Mouse (Mus musculus) spleen, postnatal 36 days (tissue): ENCODE data around the gene Cfd.

Experiments used
- DNase-seq, 2 experiments: peaks; one replicate each; pipeline ENCODE4 v3.0.0; 2022; ENCODE audit warnings: low spot score in 2 of 2, mixed read lengths in 1 of 2

The Cfd gene

DNA sequence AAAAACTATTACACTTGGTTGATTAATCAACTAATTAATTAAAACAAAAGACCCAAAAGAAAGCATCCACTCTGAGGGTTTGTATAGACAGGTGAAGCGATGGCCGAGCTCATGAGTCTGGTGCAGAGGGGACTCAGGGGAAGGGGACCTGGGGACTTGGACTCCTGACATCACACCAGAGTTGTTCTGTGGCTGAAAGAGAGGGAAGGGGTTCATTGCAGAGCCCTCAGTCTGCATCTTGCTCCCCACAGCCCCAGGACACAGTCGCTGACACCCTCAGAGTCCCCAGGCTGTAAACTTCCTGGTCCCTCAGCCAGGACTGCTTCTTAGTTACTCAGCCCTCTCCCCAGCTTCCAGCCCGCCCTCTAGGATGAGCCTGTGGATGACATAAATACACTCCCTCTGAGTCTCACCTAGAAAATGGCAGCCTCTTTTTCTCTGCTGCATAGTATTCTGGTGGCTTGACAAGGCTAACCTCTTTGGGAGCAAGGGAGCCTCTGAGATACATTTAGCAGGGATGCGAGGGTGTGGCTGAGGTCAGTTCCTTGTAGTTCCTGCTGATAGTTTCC, 27.0 kb downstream of the Cfd start:
- DNase-seq, result no peak

GRCm38 (mm10) chr10:79918231-79919078, 27.8 kb downstream of the Cfd start:
- DNase-seq, result no peak

DNA sequence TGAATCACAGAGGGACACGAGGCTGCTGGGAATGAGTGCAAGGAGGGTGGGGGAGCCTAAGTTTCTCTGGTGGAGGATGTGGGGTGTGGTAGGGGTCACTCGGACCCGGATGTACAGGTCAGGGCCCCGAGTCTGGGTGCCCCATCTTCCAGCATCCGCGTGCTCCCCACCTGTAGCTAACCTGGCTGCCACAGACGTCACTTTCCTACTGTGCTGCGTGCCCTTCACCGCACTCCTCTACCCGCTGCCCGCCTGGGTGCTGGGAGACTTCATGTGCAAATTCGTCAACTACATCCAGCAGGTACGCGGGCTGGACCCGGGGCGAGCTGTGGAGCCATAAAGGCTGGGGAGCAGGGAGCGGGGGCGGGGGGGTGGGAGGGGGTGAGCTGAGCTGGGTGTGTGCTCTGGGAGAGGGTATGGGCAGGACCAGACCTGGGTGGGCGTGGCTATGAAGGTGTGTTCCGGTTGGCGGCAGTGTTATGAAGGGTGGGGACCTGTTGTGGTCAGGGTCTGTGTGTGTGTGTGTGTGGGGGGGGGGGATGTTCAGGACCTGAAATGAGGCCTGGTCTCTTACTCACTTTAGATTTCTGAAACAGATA, 28.7 kb downstream of the Cfd start:
- no peak for DNase-seq

- no peak for DNase-seq
Observed at GRCm38 (mm10) chr10:79920056-79920890, 29.6 kb downstream of the Cfd start.

GRCm38 (mm10) chr10:79920958-79921535, 30.4 kb downstream of the Cfd start, which contains the start of gene R3hdm4:
R3hdm4 (minus strand) TSS chr10:79921208.
- no peak for DNase-seq

DNA sequence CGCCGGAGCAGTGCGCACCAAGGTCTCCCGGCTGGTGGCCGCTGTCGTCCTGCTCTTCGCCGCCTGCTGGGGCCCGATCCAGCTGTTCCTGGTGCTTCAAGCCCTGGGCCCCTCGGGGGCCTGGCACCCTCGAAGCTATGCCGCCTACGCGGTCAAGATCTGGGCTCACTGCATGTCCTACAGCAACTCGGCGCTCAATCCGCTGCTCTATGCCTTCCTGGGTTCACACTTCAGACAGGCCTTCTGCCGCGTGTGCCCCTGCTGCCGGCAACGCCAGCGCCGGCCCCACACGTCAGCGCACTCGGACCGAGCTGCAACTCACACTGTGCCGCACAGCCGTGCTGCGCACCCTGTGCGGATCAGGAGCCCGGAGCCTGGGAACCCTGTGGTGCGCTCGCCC, 30.9 kb downstream of the Cfd start:
- DNase-seq, result no peak

DNA sequence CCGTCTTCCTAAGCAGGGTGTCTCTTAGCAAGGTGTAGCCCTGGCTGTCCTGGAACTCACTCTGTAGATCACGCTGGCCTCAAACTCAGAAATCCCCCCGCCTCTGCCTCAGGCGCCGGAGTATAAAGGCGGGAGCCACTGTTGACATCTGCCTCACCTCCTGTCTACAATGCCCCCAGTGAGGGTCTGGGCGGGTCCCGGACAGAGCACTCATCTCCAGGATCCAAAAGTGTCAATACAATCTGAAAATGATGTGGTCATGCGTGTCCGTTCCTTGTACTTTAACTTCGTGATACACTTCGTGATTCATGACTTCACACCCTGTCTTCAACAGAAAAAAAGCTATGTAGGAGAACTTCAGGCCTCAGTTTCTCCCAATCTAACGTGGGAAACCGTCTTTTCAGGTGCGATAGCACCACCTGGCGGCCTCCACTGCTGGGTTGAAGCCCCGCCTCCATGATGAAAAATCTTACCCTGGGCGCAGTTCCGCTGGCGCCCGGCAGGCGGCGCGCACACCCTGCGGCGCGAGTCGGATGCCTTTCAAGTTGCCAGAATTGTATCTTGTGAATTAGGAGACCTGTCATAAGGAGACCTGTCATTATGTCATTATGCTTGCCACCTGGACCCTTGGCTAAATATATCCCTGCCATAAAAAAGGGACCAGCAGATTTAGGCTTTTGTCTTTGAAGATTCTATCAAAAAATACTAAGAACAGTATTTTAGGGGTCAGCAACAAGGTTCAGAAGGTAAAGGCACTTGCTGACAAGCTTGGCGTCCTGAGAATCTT, 34.5 kb downstream of the Cfd start:
- DNase-seq, result peak; percentile 86 to 93

DNA sequence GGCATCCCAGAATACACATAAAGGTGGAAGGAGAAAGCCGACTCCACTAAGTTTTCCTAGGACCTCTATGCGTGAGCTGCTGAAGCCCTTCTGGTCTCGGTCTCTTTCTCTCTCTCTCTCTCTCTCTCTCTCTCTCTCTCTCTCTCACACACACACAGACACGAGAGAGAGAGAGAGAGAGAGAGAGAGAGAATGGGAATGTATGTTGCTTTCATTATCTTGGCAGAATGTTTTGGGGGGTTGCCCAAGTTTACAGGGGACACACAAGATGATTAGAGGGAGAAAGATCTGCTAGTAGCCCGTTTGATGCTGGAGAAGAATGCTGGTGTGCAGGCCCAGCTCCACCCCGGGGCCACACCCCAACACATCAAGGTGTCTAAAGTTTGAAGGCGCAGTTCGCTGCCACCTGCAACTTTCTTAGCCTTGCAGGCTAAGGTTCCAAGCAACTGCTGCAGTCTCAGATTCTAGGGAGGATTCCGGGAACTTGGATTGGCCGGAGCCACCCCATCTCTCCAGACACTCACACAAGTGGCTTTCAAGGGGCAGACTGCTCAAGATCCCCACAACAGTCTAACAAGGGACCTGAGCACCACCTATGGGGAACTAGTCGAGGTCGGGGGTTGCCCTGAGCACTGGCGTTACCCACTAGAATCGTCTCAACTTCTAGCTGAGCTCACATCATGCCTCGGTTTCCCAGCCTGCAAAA, 35.3 kb downstream of the Cfd start:
- peak in 1 of 2 experiments; percentile 62 for DNase-seq

DNA sequence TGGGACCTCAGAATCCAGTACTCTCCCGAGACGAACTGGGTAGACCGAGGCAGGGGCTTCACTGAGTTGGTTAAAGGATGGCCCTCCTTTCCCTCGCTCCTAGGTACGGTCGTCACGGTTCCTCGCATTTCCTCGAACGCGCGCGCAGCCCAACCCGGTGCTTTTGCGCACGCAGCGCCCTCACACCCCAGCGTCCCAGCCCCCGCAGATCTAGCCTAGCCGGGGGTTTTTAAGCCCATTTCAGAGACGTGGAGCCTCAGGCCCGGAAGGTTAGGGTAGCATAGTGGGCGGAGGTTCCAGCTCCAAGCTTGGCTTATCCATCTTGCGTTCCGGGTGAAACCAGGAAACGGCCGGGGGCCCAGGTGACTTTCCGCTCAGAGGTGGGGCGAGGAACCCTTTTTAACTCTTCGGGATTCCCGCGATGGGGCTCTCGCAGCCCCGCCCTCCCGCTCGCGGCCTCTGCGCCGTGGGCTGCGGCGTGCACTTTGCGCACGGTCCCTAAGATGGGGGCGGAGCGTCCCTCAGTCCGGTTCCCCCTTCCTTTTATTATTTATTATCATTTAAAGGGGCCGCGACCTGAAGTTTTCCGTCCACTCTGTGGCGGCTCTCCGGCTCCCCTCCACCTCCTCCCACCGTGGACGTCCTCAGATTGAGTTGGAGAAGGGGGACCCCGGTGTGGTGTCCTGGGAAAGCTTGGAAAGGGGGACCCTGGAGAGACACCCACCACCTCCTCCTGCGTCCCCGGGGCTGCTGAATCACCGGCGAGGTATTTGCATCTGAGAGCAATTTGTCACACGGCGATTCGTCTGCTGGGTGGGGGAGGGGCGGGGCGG, 36.1 kb downstream of the Cfd start, which contains the start of gene Arid3a:
Gene Arid3a, plus strand, starts transcription at position 553 of the 833 bp plus-strand sequence.
- peak; percentile 88 to 89 for DNase-seq

GRCm38 (mm10) chr10:79927324-79928029, 36.8 kb downstream of the Cfd start:
- DNase-seq, result peak; percentile 71 to 72

DNA sequence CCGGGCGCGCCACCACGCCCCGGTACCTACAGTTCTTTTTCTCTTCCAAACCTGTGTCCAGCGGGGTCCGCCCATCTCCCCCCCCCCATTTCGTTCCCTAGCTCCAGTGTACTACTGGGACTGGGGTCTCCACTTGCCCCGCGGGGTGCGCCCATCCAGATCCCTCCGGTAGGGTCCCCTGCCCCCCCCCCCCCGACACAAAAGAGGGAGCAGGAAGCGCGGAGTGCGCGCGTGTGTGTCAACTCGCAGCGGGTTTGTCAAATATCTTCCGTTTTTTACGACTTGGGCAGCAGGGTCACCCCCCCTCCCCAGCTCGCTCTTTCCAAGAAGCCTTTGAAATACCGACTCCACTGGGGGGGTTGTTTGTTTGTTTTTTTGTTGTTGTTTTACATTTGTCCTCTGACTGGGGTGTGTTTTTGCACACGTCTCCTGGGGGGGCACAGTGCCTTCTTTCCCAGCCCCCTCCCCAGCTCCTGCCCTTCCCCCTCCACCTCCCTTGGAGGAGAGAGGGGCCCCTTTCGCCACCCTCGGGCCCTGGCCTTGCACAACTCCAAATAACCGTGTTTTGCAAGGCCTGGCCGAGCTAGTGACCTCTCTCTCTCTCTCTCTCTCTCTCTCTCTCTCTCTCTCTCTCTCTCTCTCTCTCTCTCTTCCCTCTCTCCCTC, 37.5 kb downstream of the Cfd start:
- DNase-seq, result peak; percentile 60 to 67

DNA sequence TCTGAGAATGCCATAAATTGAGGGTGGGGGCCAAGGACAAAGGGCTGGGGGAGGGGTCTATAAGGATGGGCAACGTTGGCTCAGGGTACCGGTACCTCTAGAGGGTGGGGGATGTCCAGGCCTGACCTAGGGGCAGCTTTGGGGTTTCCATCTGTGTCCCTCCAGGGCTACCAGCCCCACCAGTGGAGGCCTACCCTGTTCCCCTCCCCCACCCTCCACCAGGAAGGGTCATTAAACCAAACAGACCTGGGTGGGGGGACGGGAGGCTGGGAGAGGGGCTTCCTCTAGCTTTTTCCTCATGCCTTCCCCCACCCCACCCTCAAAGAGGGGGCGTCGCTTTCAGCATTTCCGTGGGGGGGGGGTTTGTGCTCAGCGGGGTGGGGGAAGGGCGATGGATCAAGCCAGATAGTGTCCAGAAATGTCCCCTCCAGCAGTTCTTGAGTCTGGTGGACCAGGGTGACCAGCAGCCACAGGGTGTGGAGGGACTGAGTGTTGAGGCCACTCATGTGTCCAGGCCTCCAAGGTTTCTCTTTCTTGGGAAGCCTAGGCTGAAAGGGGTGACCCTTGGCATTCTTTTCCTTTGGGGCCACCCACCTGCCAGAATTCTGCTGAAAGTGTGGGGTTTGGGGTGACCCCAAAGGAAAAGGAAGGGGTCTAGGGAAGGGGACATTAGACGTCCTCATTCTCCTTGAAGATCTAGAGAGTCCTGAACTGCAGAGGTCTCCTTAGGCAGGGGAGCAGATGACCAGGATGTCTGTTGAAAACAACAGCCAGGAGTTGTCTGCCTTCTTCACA, 38.5 kb downstream of the Cfd start:
- DNase-seq, result no peak

GRCm38 (mm10) chr10:79929967-79930825, 39.5 kb downstream of the Cfd start:
- DNase-seq, result no peak

- DNase-seq, result no peak
Observed at GRCm38 (mm10) chr10:79930826-79931186, 40.2 kb downstream of the Cfd start.

GRCm38 (mm10) chr10:79931797-79932196, 41.1 kb downstream of the Cfd start:
- no peak for DNase-seq

GRCm38 (mm10) chr10:79932736-79933135, 42.1 kb downstream of the Cfd start:
- DNase-seq, result no peak
